Mouse (Mus musculus): ENCODE results near the gene Hoxa1. TPM values are rescaled to one million over a fixed set of nuclear protein-coding genes. Genes with fewer than 3 reads are reported as not detected.

The Hoxa1 gene
- polyA plus RNA-seq (2015; fragmentation: Nextera tagmentation; extraction: Ambion mirVana), result 0.72 and 0.88 TPM in 2 replicates

DNA sequence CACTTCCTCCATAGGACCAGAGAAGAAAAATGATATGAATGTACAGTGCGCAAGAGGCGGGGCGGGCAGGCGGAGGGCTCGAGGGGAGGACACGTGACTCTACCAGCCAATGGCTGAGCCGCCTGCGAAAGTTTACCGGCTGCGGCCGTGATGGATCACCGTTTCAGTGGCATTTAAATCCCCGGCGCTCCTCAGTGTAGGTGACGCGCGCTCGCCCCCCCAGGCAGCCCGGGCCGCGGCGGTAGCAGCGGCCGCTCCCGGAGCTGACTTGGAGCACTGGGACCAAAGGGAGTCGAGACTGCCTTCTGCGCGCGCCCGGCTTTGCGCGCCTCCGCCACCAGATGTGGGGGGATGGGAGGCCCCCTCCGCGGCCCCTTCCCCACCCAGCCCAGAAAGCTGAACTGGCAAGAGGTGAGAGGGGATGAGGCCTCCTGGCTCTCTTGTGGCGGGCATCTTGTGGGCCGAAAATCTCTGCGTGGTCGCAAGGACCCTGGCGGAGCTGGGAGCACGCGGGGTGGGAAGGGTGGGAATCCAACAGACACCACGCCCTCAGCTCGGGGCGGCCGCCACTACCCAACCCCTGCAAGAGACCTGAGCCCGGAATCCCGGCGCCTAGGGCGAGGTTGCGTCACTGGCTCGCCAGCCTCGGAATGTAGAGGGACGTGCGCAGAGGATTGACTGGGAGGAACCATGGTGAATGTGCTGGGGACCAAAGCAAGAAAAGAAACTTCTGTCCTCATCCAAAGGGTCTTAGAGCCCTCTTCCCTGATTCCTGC is at the start of gene Hoxa1:
Gene Hoxa1 (minus strand): TSS at position 42 of the 776 bp plus-strand sequence.
- H3K4me1 ChIP-seq (ENCODE audit: control insufficient read depth, insufficient read depth, low read length), result peaks cover 23% of the 10 kb centered on the region
- peaks cover 24% of the 10 kb centered on the region for H3K27me3 ChIP-seq (replicated peaks; ENCODE audit: control insufficient read depth, insufficient read depth, low read length)
- peak within 1 kb of the TSS; percentile 80 for H3K9ac ChIP-seq (ENCODE audit: low read depth, low read length)
- peak; percentile 83 for ATAC-seq
- no peaks in the 10 kb centered on the region for H3K36me3 ChIP-seq (ENCODE audit: control insufficient read depth, insufficient read depth, low read length)
- peak within 1 kb of the TSS; percentile 79 for H3K4me3 ChIP-seq (ENCODE audit: low read length)
- peak within 1 kb of the TSS; percentile 93 for H3K27ac ChIP-seq (ENCODE audit: low read length)
- H3K9me3 ChIP-seq (ENCODE audit: control insufficient read depth, low read length), result no peaks in the 10 kb centered on the region
- H3K4me2 ChIP-seq (ENCODE audit: low read depth, low read length), result peak within 1 kb of the TSS; percentile 93
- WGBS, result 0% methylated on average over 55 of the region's 55 CpGs

DNA sequence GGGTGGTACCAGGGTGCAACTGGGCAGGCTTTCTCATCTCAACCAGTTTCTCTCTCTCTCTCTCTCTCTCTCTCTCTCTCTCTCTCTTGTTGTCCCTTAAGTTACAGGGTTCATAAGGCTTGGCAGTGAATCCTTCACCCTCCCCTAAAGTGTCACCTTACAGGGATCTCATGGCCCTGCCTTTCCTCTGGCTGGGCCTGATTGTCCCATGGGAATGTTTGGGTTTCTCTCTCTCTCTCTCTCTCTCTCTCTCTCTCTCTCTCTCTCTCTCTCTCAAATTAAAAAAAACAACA is 49.5 kb upstream of the Hoxa1 start:
- H3K27ac ChIP-seq (ENCODE audit: low read length), result peak overlapping the region; percentile 32; the same call in 1 of the 2 replicates
- no peak overlapping the region for H3K4me3 ChIP-seq (ENCODE audit: low read length)
- H3K4me2 ChIP-seq (ENCODE audit: low read depth, low read length), result no peak overlapping the region
- peaks cover 41% of the 10 kb centered on the region for H3K27me3 ChIP-seq (replicated peaks; ENCODE audit: control insufficient read depth, insufficient read depth, low read length)
- H3K9me3 ChIP-seq (ENCODE audit: control insufficient read depth, low read length), result no peaks in the 10 kb centered on the region
- ATAC-seq, result no peak
- peaks cover 16% of the 10 kb centered on the region for H3K4me1 ChIP-seq (ENCODE audit: control insufficient read depth, insufficient read depth, low read length)
- no peaks in the 10 kb centered on the region for H3K36me3 ChIP-seq (ENCODE audit: control insufficient read depth, insufficient read depth, low read length)
- H3K9ac ChIP-seq (ENCODE audit: low read depth, low read length), result no peak overlapping the region

DNA sequence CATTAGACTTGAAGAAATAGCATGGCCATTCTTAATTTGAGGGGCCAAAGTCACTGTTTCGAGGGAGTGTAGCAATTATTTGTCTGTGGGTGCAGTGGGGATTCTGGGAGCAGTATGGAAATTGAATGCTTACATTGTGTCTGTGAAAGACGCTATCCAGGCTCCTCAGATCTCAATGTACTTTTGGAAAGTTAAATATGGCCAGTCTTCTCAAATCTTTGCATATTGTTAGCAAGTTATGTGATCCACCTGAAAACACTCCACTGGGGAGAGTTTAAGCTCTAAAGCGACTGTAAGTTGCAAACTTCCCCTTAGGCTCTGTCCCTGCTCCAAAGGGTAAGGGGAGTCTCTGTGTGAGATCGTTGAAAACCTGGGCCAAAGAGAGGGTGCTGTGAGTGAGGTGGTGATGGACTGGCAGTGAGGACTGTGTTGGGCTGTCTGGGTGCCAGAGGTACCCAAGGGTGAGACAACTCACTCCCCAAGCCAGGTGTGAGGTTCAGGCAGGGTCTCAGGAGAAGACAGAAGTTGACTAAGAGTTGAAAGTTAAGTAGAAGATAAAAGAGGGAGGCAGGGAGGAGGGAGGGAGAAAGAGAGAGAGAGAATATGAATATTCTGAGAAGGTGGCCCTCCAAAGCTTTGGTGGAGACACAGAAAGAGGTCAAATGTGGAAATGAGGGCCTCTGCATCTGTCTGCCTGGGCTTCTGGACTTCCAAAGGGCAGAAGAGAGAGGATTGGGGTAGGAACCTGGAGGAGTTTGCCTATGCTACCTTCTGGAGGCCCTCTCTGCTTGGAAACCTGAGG is 49.0 kb upstream of the Hoxa1 start:
- Histone ChIP-seq H3K36me3 (ENCODE audit: control insufficient read depth, insufficient read depth, low read length) (no peaks in the 10 kb centered on the region), H3K9ac (ENCODE audit: low read depth, low read length) (peak overlapping the region; percentile 22; the same call in 1 of the 2 replicates), H3K4me1 (ENCODE audit: control insufficient read depth, insufficient read depth, low read length) (peaks cover 16% of the 10 kb centered on the region), H3K27me3 (replicated peaks; ENCODE audit: control insufficient read depth, insufficient read depth, low read length) (peaks cover 38% of the 10 kb centered on the region), H3K27ac (ENCODE audit: low read length) (peak overlapping the region; percentile 32; the same call in 1 of the 2 replicates), H3K4me3 (ENCODE audit: low read length) (no peak overlapping the region), H3K4me2 (ENCODE audit: low read depth, low read length) (peak overlapping the region; percentile 74; the same call in 1 of the 2 replicates), H3K9me3 (ENCODE audit: control insufficient read depth, low read length) (no peaks in the 10 kb centered on the region)
- 28% methylated on average over 4 of the region's 4 CpGs for WGBS
- no peak for ATAC-seq

DNA sequence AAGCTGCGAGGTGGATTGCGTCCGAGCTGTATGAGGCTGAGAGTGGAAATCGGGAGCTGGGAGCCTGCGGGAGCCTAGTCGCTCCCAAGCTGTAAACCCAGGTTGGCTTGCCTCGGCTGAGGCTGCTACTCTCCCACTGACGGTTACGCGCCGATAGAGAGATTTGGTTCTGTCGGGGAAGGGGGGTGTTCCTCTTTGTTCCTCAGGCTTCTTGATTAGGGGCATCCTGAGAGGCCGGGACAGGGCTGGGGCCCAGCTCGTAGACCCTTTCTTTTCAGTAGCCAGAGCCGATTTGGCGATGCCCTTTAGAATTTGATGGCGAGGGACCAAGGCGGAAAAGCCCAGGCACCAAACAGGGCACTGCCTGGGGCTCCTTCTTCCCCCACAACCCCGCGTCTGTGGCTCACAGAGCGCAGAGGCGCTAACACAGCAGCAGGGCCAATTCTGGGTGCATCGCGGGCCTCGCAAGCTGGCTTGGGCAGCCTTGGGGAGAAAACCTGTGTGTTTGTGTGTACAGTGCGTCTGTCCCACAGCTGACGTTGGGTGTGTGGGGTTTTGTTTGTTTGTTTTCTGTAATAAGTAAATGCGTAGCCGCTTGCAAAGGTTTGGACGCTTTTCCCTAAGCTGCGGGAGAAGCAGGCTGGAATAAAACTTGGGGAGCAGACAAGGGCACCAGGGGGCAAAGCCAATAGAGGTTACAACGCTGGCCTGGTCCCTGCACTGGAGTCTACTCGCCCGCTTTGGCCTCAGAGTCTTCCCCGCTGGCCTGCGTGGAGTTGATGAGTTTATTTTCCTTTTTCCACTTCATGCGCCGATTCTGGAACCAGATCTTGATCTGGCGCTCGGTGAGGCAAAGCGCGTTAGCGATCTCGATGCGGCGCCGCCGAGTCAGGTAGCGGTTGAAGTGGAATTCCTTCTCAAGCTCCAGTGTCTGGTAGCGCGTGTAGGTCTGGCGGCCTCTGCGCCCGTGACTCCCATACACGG is 47.8 kb upstream of the Hoxa1 start:
- Histone ChIP-seq H3K4me2 (ENCODE audit: low read depth, low read length) (peak overlapping the region; percentile 74), H3K36me3 (ENCODE audit: control insufficient read depth, insufficient read depth, low read length) (no peaks in the 10 kb centered on the region), H3K4me3 (ENCODE audit: low read length) (peak overlapping the region; percentile 28), H3K9ac (ENCODE audit: low read depth, low read length) (peak overlapping the region; percentile 66), H3K9me3 (ENCODE audit: control insufficient read depth, low read length) (no peaks in the 10 kb centered on the region), H3K27me3 (replicated peaks; ENCODE audit: control insufficient read depth, insufficient read depth, low read length) (peaks cover 28% of the 10 kb centered on the region), H3K4me1 (ENCODE audit: control insufficient read depth, insufficient read depth, low read length) (peaks cover 19% of the 10 kb centered on the region), H3K27ac (ENCODE audit: low read length) (peak overlapping the region; percentile 61)
- no peak for ATAC-seq
- 22% methylated on average over 55 of the region's 55 CpGs for WGBS

- Histone ChIP-seq H3K4me3 (ENCODE audit: low read length) (peak overlapping the region; percentile 28), H3K27ac (ENCODE audit: low read length) (peak overlapping the region; percentile 61), H3K9ac (ENCODE audit: low read depth, low read length) (peak overlapping the region; percentile 66), H3K36me3 (ENCODE audit: control insufficient read depth, insufficient read depth, low read length) (no peaks in the 10 kb centered on the region), H3K9me3 (ENCODE audit: control insufficient read depth, low read length) (no peaks in the 10 kb centered on the region), H3K4me2 (ENCODE audit: low read depth, low read length) (peak overlapping the region; percentile 74), H3K27me3 (replicated peaks; ENCODE audit: control insufficient read depth, insufficient read depth, low read length) (peaks cover 26% of the 10 kb centered on the region), H3K4me1 (ENCODE audit: control insufficient read depth, insufficient read depth, low read length) (peaks cover 23% of the 10 kb centered on the region)
- 22% methylated on average over 14 of the region's 14 CpGs for WGBS
- ATAC-seq, result no peak
These were observed 47.1 kb upstream of the Hoxa1 start for GRCm38 (mm10) chr6:52205221-52205620.

- Histone ChIP-seq H3K27ac (ENCODE audit: low read length) (peak within 1 kb of the TSS; percentile 65), H3K36me3 (ENCODE audit: control insufficient read depth, insufficient read depth, low read length) (no peaks in the 10 kb centered on the region), H3K9me3 (ENCODE audit: control insufficient read depth, low read length) (no peaks in the 10 kb centered on the region), H3K9ac (ENCODE audit: low read depth, low read length) (peak within 1 kb of the TSS; percentile 81), H3K4me3 (ENCODE audit: low read length) (peak within 1 kb of the TSS; percentile 60), H3K4me2 (ENCODE audit: low read depth, low read length) (peak within 1 kb of the TSS; percentile 74), H3K27me3 (replicated peaks; ENCODE audit: control insufficient read depth, insufficient read depth, low read length) (peaks cover 18% of the 10 kb centered on the region), H3K4me1 (ENCODE audit: control insufficient read depth, insufficient read depth, low read length) (peaks cover 29% of the 10 kb centered on the region)
- ATAC-seq, result peak; percentile 69
- WGBS, result 3% methylated on average over 65 of the region's 65 CpGs
These were observed 46.1 kb upstream of the Hoxa1 start, which contains the start of gene Hoxa5 for GRCm38 (mm10) chr6:52204050-52204752. Hoxa5 (minus strand) TSS chr6:52204587.

GRCm38 (mm10) chr6:52203371-52204049 is 45.4 kb upstream of the Hoxa1 start:
- peak overlapping the region; percentile 81 for H3K9ac ChIP-seq (ENCODE audit: low read depth, low read length)
- peak; percentile 9 for ATAC-seq
- peak overlapping the region; percentile 60 for H3K4me3 ChIP-seq (ENCODE audit: low read length)
- no peaks in the 10 kb centered on the region for H3K36me3 ChIP-seq (ENCODE audit: control insufficient read depth, insufficient read depth, low read length)
- H3K27me3 ChIP-seq (replicated peaks; ENCODE audit: control insufficient read depth, insufficient read depth, low read length), result peaks cover 16% of the 10 kb centered on the region
- no peaks in the 10 kb centered on the region for H3K9me3 ChIP-seq (ENCODE audit: control insufficient read depth, low read length)
- peak overlapping the region; percentile 65 for H3K27ac ChIP-seq (ENCODE audit: low read length)
- H3K4me1 ChIP-seq (ENCODE audit: control insufficient read depth, insufficient read depth, low read length), result peaks cover 29% of the 10 kb centered on the region
- WGBS, result 5% methylated on average over 43 of the region's 46 CpGs
- H3K4me2 ChIP-seq (ENCODE audit: low read depth, low read length), result peak overlapping the region; percentile 74

GRCm38 (mm10) chr6:52203121-52203370 is 44.9 kb upstream of the Hoxa1 start:
- 13% methylated on average over 10 of the region's 10 CpGs for WGBS
- H3K36me3 ChIP-seq (ENCODE audit: control insufficient read depth, insufficient read depth, low read length), result no peaks in the 10 kb centered on the region
- peak overlapping the region; percentile 74 for H3K4me2 ChIP-seq (ENCODE audit: low read depth, low read length)
- peak overlapping the region; percentile 60 for H3K4me3 ChIP-seq (ENCODE audit: low read length)
- H3K9me3 ChIP-seq (ENCODE audit: control insufficient read depth, low read length), result no peaks in the 10 kb centered on the region
- H3K4me1 ChIP-seq (ENCODE audit: control insufficient read depth, insufficient read depth, low read length), result peaks cover 24% of the 10 kb centered on the region
- peaks cover 13% of the 10 kb centered on the region for H3K27me3 ChIP-seq (replicated peaks; ENCODE audit: control insufficient read depth, insufficient read depth, low read length)
- peak overlapping the region; percentile 81 for H3K9ac ChIP-seq (ENCODE audit: low read depth, low read length)
- H3K27ac ChIP-seq (ENCODE audit: low read length), result peak overlapping the region; percentile 65
- no peak for ATAC-seq
